Mouse (Mus musculus): ENCODE data around the gene Rbks.

Rbks gene

DNA sequence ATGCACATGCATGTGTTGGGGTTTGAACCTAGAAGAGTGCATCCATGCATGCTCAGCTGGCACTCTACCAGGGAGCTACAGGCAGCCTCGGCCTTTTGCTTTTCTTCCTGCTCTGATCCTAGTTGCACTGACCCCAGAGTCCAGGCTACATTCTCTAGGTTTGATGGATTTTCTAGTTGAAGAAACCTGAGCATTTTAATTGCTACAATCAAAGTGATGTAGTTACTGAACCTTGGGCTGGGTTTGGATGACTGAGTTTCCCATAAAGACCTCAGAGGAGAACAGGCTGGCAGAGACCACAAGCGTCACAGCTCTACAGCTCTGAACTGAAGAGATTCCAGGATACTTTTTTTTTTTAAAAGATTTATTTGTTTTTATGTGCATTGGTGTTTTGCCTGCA, 114.2 kb downstream of the Rbks start:
- DNase-seq (ENCODE audit: low spot score) = no peak

DNA sequence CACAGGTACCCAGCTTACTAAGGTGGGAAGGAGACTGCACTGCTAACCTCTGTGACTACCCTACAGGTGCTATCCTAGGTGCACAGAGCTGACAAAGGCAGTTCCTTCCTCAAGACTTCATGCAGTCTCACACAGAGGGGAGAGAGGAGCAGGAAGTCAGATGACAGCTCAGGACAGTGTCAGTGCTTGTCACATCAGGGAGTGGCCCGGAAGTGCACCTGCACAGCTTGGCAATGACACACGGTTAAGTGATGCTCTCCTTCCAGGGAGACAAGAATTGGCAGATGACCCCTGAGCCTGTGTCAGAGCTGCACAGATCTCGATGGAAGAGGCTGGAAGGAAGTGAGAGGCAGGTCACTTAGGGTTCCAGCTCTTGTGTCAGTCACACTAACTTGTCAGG, 115.5 kb downstream of the Rbks start:
- DNase-seq (ENCODE audit: low spot score) = no peak

DNA sequence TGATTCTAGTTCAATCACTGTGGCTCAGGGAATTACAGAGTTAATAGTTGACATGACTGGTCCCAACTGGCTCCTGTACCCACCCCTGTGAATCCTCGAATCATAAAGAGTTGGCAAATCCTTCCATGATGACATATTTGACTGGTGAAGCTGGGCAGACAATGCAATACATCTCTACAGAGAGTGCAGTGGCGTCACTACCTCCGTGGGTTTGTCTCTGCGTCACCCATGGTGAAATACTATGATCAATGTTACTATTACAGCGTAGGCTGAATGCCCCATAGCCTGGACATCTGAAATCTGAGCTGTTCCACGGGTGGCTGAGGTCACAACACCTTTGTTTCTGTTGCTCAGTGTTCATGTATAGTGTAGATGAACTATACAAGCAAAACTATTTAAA, 116.2 kb downstream of the Rbks start:
- DNase-seq (ENCODE audit: low spot score) = no peak

DNA sequence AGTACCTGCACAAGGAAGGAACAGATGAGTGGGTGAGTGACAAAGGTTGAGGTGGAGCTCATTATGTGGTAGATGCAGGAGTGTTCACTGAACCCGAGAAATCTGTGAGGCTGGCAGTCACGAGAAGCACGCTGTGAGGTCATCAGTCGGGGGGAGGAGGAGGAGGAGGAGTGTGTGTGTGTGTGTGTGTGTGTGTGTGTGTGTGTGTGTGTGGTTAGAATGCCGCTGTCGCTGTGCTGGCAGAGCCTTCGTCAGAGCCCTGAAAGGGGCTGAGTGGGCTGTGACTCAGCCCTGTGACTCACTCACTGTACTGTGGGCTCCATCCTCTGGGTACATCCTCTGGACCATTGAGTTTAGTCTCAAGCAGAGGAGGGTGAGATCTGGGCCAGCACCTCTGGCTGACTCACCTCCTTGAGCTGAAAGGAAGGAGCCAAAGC, 120.9 kb downstream of the Rbks start:
- no peak for DNase-seq (ENCODE audit: low spot score)

Measured in ovary, postnatal 14 days (tissue).